Mouse (Mus musculus): ENCODE results near the gene Tef.

Gene Tef

GRCm38 (mm10) chr15:81798421-81798820 lies 3.8 kb upstream of the Tef start:
- no peak for DNase-seq (ENCODE audit: low read depth, low spot score)

DNA sequence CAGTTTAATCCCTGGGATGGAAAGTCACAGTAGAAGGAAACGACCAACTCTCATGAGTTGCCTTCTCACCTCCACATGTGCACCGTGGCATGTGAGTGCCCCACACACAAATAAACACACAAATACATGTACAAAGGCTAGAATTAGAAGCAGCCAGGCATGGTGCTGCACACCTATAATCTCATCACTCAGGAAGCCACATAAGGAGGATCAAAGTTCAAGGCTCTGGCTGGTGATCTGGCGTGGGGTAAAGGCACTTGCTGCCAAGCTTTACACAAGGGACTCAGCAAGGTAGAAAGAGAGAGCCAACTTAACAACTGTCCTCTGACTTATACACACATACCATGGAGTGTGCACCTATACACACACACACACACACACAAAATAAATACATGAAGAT lies 1.8 kb upstream of the Tef start:
- no peak for DNase-seq (ENCODE audit: low read depth, low spot score)

- no peak for DNase-seq (ENCODE audit: low read depth, low spot score)
Measured at GRCm38 (mm10) chr15:81802941-81803351, 725 bp downstream of the Tef start.

DNA sequence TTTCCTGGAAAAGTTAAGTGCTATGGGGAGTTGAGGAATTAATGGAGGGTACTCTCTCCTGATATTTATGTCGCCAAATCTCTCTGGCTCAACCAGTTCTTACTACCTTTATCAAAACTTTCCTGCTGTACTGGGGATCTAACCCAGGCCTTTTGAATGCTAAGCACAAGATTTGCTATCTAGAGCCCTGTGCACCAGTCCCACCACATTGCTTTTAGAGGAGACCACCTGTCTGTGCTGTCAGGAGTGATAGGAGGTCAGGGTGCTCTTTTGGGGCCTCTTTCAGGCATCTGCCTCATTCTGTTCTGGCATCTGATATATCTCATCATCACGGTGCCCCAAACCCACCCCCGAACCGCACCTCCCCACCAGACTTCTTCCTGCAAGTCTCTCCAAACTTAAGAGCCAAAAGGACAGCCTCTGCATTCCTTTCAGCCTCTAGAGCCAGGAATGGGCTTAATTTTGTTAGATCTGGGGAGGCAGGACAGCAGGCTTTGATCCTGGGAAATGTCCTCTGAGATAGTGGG lies 1.3 kb downstream of the Tef start:
- no peak for DNase-seq (ENCODE audit: low read depth, low spot score)

DNA sequence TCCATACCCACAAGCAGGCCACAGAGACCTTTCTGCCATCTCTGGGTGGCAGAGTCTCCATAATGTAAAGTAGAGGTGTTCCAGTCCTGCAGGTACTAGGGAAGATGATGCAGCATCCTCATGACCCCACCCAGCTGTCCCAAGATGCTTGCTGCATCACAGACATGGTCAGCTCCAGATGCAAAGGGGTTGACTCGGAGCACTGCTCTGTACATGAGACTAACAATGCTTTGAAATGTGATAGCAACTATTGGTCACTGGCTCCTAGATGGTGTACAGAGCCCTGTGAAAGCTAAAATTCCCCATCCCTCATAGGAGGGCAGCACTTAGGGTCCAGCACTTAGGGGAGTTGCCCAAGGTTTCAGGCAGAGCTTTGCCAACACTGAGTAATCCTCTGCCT lies 2.0 kb downstream of the Tef start:
- DNase-seq (ENCODE audit: low read depth, low spot score) = no peak

- no peak for DNase-seq (ENCODE audit: low read depth, low spot score)
Measured at GRCm38 (mm10) chr15:81804883-81805282, 2.7 kb downstream of the Tef start.

GRCm38 (mm10) chr15:81805624-81806023 lies 3.4 kb downstream of the Tef start:
- DNase-seq (ENCODE audit: low read depth, low spot score) = no peak

DNA sequence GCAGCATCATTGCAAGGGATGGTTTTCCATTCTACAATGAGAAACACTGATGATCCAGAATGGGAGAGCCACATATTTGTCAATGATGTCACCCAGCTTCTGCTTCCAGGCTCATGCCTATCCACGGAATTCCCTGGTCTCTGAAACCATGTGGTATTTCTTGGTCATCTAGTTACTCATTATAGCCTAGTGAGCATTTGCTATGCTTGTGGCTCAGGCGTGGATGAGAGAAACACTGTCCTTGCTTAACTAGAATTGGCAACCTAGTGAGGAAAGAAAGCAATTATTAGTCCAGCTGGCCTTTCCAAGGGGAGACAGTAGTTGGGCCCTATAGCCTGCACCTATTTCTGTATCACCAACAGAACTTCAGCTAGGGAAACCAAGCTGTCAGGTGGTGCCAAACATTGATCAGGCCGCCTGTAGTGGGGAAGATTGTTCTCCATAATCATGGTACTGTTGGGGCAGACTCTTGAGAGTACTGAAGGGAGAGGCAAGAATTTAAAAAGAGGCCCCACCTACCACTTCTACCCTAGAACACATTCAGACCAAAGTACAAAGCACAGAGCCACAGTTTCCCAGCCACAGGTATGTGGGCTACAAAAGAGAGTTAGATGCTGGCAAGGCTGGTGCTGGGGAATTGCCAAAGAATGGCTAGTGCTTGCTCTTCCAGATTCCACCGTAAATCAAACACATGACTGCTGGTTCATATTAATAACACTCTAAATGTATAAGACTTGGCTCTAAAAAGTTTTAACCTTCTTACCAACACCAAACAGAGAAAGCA lies 4.6 kb downstream of the Tef start:
- DNase-seq (ENCODE audit: low read depth, low spot score) = no peak

DNA sequence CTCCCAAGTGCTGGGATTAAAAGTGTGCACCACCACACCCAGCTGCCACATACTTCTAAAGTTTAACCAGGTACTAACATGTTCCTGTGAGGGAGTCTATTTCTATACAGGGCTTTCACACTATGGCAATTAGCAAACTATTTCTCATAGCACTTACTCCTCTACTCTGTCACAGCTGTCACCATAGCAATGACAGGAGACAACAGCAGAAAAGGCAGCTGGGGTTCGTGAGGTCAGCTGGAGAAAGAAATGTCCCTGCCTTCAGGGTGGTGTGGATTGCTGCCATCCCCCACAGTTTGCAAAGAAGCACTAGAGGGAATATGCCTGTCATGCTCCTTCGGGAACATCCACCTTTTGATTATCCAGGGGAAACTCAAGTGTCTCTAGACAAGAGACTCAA lies 6.6 kb downstream of the Tef start:
- no peak for DNase-seq (ENCODE audit: low read depth, low spot score)

- no peak for DNase-seq (ENCODE audit: low read depth, low spot score)
Measured at GRCm38 (mm10) chr15:81809550-81809949, 7.3 kb downstream of the Tef start.

GRCm38 (mm10) chr15:81810150-81810549 lies 7.9 kb downstream of the Tef start:
- peak; percentile 53 for DNase-seq (ENCODE audit: low read depth, low spot score)

DNA sequence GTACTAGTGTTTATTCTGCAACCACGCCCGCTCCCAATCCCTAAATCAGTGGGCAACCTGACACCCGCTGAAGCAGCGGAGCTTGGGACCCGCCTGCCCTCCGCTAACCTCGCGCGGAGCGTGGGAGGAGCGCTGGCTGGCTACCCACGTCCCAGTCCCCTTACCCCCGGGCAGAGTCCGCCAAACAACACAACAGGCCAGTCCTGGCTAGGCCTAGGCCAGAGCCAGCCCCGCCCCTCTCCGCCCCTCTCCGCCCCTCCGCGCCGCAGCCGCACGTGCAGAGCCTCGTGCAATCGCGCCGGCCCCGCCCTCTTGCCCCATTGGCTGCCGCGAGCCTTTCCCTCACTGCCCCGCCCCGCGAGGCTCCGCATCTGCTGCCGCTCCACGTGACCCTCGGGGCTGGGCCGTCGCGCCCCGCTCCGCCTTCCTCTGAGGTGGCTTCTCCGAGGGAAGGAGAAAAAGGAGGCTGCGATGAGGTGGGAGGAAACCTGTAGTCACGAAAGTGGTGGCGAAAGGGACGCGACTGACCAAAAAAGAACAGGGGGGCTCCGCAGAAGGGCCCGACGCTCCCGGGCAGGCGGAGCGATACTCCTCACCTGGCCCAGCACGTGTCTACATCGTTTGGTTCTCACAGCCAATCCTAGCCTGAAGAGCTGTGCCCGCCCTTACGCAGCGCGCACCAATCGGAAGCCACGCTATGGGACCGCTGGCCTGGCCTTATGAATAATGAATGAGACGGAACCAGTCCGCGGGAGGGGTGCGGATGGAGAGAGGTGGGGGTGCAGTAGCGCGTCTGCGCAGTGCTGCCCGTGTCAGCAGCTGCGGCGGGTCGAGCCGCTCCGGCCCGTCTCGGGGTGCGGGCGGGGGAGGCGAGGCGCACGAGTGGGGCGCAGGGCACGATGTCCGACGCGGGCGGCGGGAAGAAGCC lies 8.7 kb downstream of the Tef start:
- DNase-seq (ENCODE audit: low read depth, low spot score) = peak; percentile 98

DNA sequence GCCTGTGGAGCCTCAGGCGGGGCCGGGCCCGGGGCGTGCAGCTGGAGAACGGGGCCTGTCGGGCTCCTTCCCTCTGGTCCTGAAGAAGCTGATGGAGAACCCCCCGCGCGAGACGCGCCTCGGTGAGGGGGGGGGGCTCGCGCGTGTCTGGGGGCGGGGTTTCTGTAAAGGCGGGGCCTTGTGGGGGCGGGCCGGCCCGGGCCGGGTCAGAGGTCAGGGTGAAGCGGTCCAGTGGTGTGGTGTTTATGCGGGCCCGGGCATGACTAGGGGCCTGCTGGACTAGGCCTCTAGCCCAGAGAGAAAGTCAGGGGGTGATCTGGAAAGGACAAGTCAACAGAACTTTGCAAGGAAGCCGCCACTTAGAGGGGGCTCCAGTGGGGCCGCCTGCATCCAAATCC lies 9.4 kb downstream of the Tef start:
- no peak for DNase-seq (ENCODE audit: low read depth, low spot score)

GRCm38 (mm10) chr15:81812287-81812686 lies 10.1 kb downstream of the Tef start:
- DNase-seq (ENCODE audit: low read depth, low spot score) = no peak

DNA sequence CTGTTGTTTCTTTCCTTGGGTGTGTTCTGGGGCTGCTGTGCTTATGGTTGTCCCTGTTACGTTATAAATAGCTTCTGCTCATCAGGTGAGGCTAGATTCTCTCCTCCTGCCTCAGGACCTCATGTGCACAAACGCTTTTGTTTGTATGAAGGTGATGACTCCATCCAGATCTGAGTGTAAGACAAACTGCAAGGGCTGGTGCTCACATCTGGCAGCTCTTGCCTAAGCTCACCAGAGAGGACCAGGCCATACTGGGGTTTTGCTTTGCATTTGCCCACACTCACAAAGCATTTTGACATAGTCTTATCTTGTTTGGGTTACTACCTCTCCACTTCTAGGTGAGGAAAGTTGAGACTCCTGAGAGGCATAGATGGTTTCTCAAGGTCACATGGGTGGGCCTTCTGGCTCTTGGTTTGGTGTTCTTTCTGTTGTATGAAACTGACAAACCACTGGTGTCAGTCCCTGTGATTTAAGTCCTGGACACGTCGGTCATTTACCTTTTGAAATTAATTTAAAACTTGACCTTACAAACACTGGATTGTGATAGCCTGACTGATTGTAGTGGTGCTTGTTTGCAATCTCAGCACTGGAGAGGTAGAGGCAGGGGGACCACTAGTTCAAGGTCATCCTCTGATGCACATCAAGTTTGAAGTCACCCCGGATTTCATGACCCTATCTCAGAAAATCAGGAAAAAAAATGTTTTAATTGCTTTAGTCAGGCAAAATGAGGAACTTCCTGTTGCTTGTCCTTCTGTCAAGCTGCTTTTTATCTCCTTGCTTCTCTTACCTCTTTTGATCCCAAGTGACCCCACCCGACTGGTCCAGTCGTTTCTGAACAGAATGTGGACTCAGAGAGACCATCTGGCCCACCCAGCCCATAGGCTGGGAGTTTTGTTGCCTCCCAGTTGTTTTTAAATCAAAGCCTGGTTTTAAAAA lies 10.7 kb downstream of the Tef start:
- DNase-seq (ENCODE audit: low read depth, low spot score) = no peak

GRCm38 (mm10) chr15:81813986-81814705 lies 11.9 kb downstream of the Tef start:
- DNase-seq (ENCODE audit: low read depth, low spot score) = no peak

- DNase-seq (ENCODE audit: low read depth, low spot score) = no peak
Measured at GRCm38 (mm10) chr15:81814716-81815370, 12.6 kb downstream of the Tef start.

DNA sequence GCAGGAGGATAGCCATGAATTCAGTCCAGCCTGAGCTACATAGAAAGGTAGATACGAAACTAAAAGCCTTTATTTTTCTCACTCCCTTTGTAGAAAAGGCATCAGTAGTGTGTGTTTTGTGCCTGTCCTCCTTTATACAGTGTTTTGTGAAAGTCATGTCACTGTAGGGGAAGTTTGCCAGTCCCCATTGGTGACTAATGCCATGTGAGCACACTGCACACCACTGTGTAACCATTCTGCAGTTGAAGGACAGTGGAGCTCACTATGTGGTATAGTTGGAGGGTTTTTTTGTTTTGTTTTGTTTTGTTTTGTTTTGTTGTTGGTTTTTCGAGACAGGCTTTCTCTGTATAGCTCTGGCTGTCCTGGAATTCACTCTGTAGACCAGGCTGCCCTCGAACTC lies 16.2 kb downstream of the Tef start:
- DNase-seq (ENCODE audit: low read depth, low spot score) = no peak

DNA sequence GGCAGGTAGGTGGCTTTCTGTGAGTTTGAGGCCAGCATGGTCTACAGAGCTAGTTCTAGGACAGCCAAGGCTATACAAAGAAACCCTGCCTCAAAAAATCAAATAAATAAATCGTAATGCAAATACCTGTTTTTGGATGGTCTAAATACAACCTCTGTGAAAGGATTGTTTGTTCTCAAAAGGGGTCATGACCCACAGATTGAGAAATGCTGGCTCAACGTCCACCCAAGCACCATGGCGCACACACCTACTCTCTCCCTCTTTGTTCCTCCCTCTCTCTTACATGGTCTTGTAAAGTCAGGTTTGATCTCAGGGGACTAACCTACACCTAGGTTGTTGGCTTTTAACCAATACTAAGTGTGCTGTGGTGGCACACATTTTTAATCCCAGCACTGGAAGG lies 20.4 kb downstream of the Tef start:
- DNase-seq (ENCODE audit: low read depth, low spot score) = no peak

DNA sequence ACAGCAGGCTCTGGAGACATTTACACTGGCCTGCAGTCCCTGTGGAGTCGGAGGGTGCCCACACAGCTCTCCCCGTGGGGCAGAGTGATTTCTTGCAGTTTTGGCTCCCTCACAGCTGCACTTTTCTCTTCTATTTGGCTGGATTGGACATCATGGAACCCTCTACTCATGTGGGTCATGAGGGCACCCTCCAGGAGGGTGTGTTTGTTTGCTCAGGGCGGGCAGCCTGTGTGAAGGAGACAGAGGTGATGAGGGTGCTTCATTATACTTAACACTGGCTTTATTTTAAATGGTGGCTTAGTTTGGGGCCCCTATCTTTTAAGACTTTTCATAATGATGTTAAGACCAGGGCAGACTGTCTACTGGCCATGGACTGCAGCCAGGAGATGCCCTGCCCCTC lies 22.6 kb downstream of the Tef start:
- DNase-seq (ENCODE audit: low read depth, low spot score) = no peak
